Mouse (Mus musculus): ENCODE measurements around the gene D3Ertd751e.

GRCm38 (mm10) chr3:41812447-41812846 lies 70.0 kb downstream of the D3Ertd751e start:
- no peak for TF ChIP-seq POLR2A (IDR thresholded peaks at IDR 0.05; ENCODE audit: low read depth, low read length)
- TF ChIP-seq CTCF (IDR thresholded peaks at IDR 0.05; ENCODE audit: extremely low read depth, insufficient read length, insufficient replicate concordance, low read depth, low read length) = no peak

Measured in small intestine, adult 2 months (tissue).